Mouse (Mus musculus): Measurements from ENCODE around the gene BC049762. TPM values are rescaled to one million over a fixed set of nuclear protein-coding genes. Genes with fewer than 3 reads are reported as not detected.

Gene BC049762
- not detected for polyA plus RNA-seq (2017; shearing (Covaris generic))

GRCm38 (mm10) chr11:51262342-51263285 is at the start of gene BC049762:
Gene BC049762 (minus strand): TSS chr11:51263046.

GRCm38 (mm10) chr11:51289564-51290041 is 26.8 kb upstream of the BC049762 start, which contains the start of gene Col23a1:
Gene Col23a1 (plus strand): TSS chr11:51289920.

GRCm38 (mm10) chr11:51261680-51262219 is 1.1 kb downstream of the BC049762 start, which contains the start of gene Clk4:
Gene Clk4 (plus strand): TSS chr11:51261730.

DNA sequence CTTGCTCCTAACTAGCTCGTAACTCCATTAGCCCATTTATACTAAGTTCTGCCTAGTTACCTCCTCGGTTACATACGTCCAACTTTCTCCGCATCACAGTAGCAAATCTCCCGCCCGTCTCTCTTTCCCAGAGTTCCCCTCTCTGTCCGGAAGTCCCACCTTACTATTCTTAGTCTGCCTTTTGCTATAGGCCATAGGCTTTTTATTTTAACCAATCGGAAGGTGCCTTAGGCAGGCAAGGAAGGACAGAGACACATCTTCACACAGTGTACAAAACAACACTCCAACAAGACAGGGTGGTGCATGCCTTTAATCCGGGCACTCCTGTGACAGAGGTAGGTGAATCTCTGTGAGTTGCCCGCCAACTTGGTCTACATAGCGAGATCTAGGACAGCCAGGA is 42.5 kb downstream of the BC049762 start, which contains the start of gene Gm12569:
Gm12569 (plus strand) TSS at position 166 of the 400 bp plus-strand sequence.

Other genes with a start within 250 kb of the BC049762 start
- not detected for gene Olfr54, start 248.8 kb downstream of the BC049762 start, polyA plus RNA-seq (2017; shearing (Covaris generic))
- not detected for gene Olfr1375, start 214.9 kb downstream of the BC049762 start, polyA plus RNA-seq (2017; shearing (Covaris generic))
- not detected for gene Zfp354a, start 203.8 kb downstream of the BC049762 start, polyA plus RNA-seq (2017; shearing (Covaris generic))
- gene Gm12569, start 42.6 kb downstream of the BC049762 start, polyA plus RNA-seq (2017; shearing (Covaris generic)): not detected
- gene Clk4, start 1.3 kb downstream of the BC049762 start, polyA plus RNA-seq (2017; shearing (Covaris generic)): 261 TPM
- gene Col23a1, start 26.9 kb upstream of the BC049762 start, polyA plus RNA-seq (2017; shearing (Covaris generic)): 0.60 TPM